Mouse (Mus musculus): Measurements from ENCODE around the gene Sdhaf2. TPM values are rescaled to one million over a fixed set of nuclear protein-coding genes. Genes with fewer than 3 reads are reported as not detected.

The Sdhaf2 gene
- polyA plus RNA-seq, 1 experiment from 2014 or later, result 61.9 TPM

DNA sequence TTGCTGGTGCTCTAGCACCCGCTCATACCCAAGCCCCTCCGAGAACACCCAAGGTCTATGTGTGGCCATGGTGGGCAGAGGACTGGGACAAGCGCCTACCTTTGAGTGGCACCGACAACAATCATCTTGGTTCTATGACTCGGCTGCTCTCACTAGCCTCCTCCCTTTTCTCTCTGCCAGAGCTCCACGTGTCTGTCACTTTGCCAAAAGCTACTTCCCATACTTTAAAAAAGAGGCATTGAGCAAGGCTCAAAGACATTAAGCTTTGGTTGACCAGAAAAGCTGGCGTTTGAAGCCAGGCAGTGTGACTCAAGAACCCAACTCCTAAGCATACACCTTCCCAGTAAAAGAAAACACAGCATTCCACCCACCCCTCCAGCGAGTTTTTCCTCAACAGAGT is 67.8 kb downstream of the Sdhaf2 start:
- H3K9ac ChIP-seq (ENCODE audit: low read length), result no peak overlapping the region
- peaks cover 89% of the 10 kb centered on the region for H3K27me3 ChIP-seq (replicated peaks; ENCODE audit: control insufficient read depth, insufficient read depth, low read length)
- H3K9me3 ChIP-seq (ENCODE audit: control insufficient read depth, low read length), result no peaks in the 10 kb centered on the region
- peak overlapping the region; percentile 48; the same call in 1 of the 2 replicates for H3K4me3 ChIP-seq (ENCODE audit: low read depth, low read length)
- DNase-seq (ENCODE audit: low spot score) (no peak), ATAC-seq (replicated peaks; ENCODE audit: low FRiP score, low TSS enrichment, low read depth) (no peak)
- peak overlapping the region; percentile 91 for H3K4me2 ChIP-seq (ENCODE audit: low read length)
- peaks cover 14% of the 10 kb centered on the region; the same call in 1 of the 2 replicates for H3K4me1 ChIP-seq (replicated peaks; ENCODE audit: control insufficient read depth, insufficient read depth, low read length)
- WGBS, result 22% methylated on average over 8 of the region's 8 CpGs
- H3K27ac ChIP-seq (ENCODE audit: low read depth), result no peak overlapping the region
- no peaks in the 10 kb centered on the region for H3K36me3 ChIP-seq (ENCODE audit: control insufficient read depth, insufficient read depth, low read length)

- ATAC-seq (replicated peaks; ENCODE audit: low FRiP score, low TSS enrichment, low read depth) (peak; percentile 87), DNase-seq (ENCODE audit: low spot score) (peak; percentile 87)
- Histone ChIP-seq H3K4me3 (ENCODE audit: low read depth, low read length) (peak overlapping the region; percentile 48), H3K9ac (ENCODE audit: low read length) (0 out of 2 replicates have a peak overlapping the region, but pooled peaks have one; percentile 10), H3K4me1 (replicated peaks; ENCODE audit: control insufficient read depth, insufficient read depth, low read length) (peaks cover 14% of the 10 kb centered on the region; the same call in 1 of the 2 replicates), H3K36me3 (ENCODE audit: control insufficient read depth, insufficient read depth, low read length) (no peaks in the 10 kb centered on the region), H3K27me3 (replicated peaks; ENCODE audit: control insufficient read depth, insufficient read depth, low read length) (peaks cover 89% of the 10 kb centered on the region), H3K9me3 (ENCODE audit: control insufficient read depth, low read length) (no peaks in the 10 kb centered on the region), H3K27ac (ENCODE audit: low read depth) (no peak overlapping the region), H3K4me2 (ENCODE audit: low read length) (peak overlapping the region; percentile 91)
- WGBS, result under 1% methylated on average over 30 of the region's 34 CpGs
Measured at GRCm38 (mm10) chr19:10457484-10457800, 68.5 kb downstream of the Sdhaf2 start.

- Histone ChIP-seq H3K4me3 (ENCODE audit: low read depth, low read length) (peak within 1 kb of the TSS; percentile 48), H3K4me1 (replicated peaks; ENCODE audit: control insufficient read depth, insufficient read depth, low read length) (peaks cover 14% of the 10 kb centered on the region; the same call in 1 of the 2 replicates), H3K36me3 (ENCODE audit: control insufficient read depth, insufficient read depth, low read length) (no peaks in the 10 kb centered on the region), H3K27me3 (replicated peaks; ENCODE audit: control insufficient read depth, insufficient read depth, low read length) (peaks cover 84% of the 10 kb centered on the region), H3K9me3 (ENCODE audit: control insufficient read depth, low read length) (no peaks in the 10 kb centered on the region), H3K4me2 (ENCODE audit: low read length) (peak within 1 kb of the TSS; percentile 91), H3K27ac (ENCODE audit: low read depth) (no peak within 1 kb of the TSS), H3K9ac (ENCODE audit: low read length) (peak within 1 kb of the TSS; percentile 10; the same call in 1 of the 2 replicates)
- DNase-seq (ENCODE audit: low spot score), result peak; percentile 86
- WGBS, result under 1% methylated on average over 86 of the region's 96 CpGs
- ATAC-seq (replicated peaks; ENCODE audit: low FRiP score, low TSS enrichment, low read depth), result peak; percentile 56
Measured at GRCm38 (mm10) chr19:10456752-10457483, 69.0 kb downstream of the Sdhaf2 start, which contains the start of gene Lrrc10b. Gene Lrrc10b, minus strand, starts transcription at chr19:10457473.

DNA sequence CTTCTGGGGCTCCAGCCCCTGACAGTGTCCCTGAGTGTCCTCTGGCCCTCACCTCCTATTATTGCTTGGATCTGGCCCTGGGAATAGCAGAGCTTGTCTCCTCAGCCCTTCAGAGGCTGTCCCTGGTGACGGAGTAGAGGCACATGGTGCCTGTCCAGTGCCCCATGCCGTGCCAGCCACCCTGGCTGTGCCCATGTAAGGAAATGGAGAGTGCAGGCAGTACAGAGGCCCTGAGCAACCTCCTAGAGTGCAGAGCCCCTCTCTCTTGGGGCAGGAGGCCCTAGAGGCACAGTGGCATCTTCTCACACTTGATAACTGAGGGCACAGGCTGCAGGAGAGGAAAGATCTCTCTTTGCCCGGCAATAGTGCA is 70.5 kb downstream of the Sdhaf2 start:
- H3K9me3 ChIP-seq (ENCODE audit: control insufficient read depth, low read length), result no peaks in the 10 kb centered on the region
- WGBS, result 75% methylated on average over 3 of the region's 3 CpGs
- no peak for DNase-seq (ENCODE audit: low spot score)
- no peak overlapping the region for H3K4me2 ChIP-seq (ENCODE audit: low read length)
- no peak overlapping the region for H3K27ac ChIP-seq (ENCODE audit: low read depth)
- H3K9ac ChIP-seq (ENCODE audit: low read length), result no peak overlapping the region
- no peaks in the 10 kb centered on the region for H3K36me3 ChIP-seq (ENCODE audit: control insufficient read depth, insufficient read depth, low read length)
- no peak for ATAC-seq (replicated peaks; ENCODE audit: low FRiP score, low TSS enrichment, low read depth)
- H3K27me3 ChIP-seq (replicated peaks; ENCODE audit: control insufficient read depth, insufficient read depth, low read length), result peaks cover 73% of the 10 kb centered on the region
- H3K4me3 ChIP-seq (ENCODE audit: low read depth, low read length), result no peak overlapping the region
- peaks cover 14% of the 10 kb centered on the region; the same call in 1 of the 2 replicates for H3K4me1 ChIP-seq (replicated peaks; ENCODE audit: control insufficient read depth, insufficient read depth, low read length)

DNA sequence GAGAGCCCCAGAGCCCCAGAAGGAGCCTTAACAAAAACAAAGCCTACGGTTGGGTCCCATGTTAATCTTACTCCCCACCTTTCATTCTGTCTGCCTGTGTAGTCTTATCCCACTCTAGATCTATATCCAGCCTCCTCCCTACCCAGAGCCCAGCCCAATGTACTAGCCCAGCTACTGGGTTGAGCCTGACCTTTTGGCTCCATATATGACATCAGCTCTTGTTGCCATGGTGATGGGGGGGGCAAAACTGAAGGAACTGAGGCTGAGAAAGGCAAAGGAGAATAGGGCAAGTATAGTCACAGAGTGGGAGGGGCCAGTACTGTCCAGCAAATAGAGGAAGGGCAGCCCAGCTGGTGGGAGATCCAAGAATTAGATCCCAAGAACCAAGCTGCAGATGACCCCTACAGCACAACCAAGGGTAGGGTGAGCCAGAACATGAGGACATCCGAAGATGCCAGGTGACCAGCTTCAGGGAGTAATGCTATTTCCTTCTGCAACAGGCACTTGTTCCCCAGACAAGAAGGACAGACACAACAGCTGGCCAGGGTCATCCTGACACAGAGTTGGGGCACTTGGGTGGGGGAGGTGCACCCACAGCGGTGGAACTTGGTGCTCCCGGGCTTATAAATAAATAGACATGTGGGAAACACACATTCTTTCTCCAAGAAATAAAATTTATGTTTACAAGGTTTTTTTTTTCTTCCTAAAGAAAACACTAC is 71.1 kb downstream of the Sdhaf2 start:
- peaks cover 14% of the 10 kb centered on the region; the same call in 1 of the 2 replicates for H3K4me1 ChIP-seq (replicated peaks; ENCODE audit: control insufficient read depth, insufficient read depth, low read length)
- ATAC-seq (replicated peaks; ENCODE audit: low FRiP score, low TSS enrichment, low read depth) (no peak), DNase-seq (ENCODE audit: low spot score) (no peak)
- H3K9me3 ChIP-seq (ENCODE audit: control insufficient read depth, low read length), result no peaks in the 10 kb centered on the region
- no peak overlapping the region for H3K4me2 ChIP-seq (ENCODE audit: low read length)
- no peak overlapping the region for H3K4me3 ChIP-seq (ENCODE audit: low read depth, low read length)
- H3K36me3 ChIP-seq (ENCODE audit: control insufficient read depth, insufficient read depth, low read length), result no peaks in the 10 kb centered on the region
- H3K27me3 ChIP-seq (replicated peaks; ENCODE audit: control insufficient read depth, insufficient read depth, low read length), result peaks cover 68% of the 10 kb centered on the region
- H3K27ac ChIP-seq (ENCODE audit: low read depth), result no peak overlapping the region
- WGBS, result 48% methylated on average over 4 of the region's 4 CpGs
- no peak overlapping the region for H3K9ac ChIP-seq (ENCODE audit: low read length)

Other genes starting within 250 kb of the Sdhaf2 start
- gene Dagla, start 221.3 kb downstream of the Sdhaf2 start, polyA plus RNA-seq (2014; fragmentation: Nextera tagmentation; extraction: Ambion mirVana), result 4.2 and 4.7 TPM in 2 replicates
- gene Syt7, start 137.1 kb downstream of the Sdhaf2 start, polyA plus RNA-seq (2014; fragmentation: Nextera tagmentation; extraction: Ambion mirVana), result 1.5 TPM in 2 replicates
- gene Lrrc10b, start 68.7 kb downstream of the Sdhaf2 start, polyA plus RNA-seq (2014; fragmentation: Nextera tagmentation; extraction: Ambion mirVana), result 0.35 and 0.60 TPM in 2 replicates
- gene Ppp1r32, start 43.2 kb downstream of the Sdhaf2 start, polyA plus RNA-seq (2014; fragmentation: Nextera tagmentation; extraction: Ambion mirVana), result 0.14 TPM in 1 of 2 replicates, not detected in the other
- gene Cpsf7, start 876 bp downstream of the Sdhaf2 start, polyA plus RNA-seq (2014; fragmentation: Nextera tagmentation; extraction: Ambion mirVana), result 51.0 and 55.1 TPM in 2 replicates
- 46.0 and 46.9 TPM in 2 replicates for gene Tmem216, start 30.1 kb upstream of the Sdhaf2 start, polyA plus RNA-seq (2014; fragmentation: Nextera tagmentation; extraction: Ambion mirVana)
- 18.0 and 19.4 TPM in 2 replicates for gene Cyb561a3, start 51.0 kb upstream of the Sdhaf2 start, polyA plus RNA-seq (2014; fragmentation: Nextera tagmentation; extraction: Ambion mirVana)
- 35.9 and 38.5 TPM in 2 replicates for gene Tmem138, start 51.2 kb upstream of the Sdhaf2 start, polyA plus RNA-seq (2014; fragmentation: Nextera tagmentation; extraction: Ambion mirVana)
- 324 and 358 TPM in 2 replicates for gene Ddb1, start 79.2 kb upstream of the Sdhaf2 start, polyA plus RNA-seq (2014; fragmentation: Nextera tagmentation; extraction: Ambion mirVana)
- 18.3 and 22.3 TPM in 2 replicates for gene Tkfc, start 79.5 kb upstream of the Sdhaf2 start, polyA plus RNA-seq (2014; fragmentation: Nextera tagmentation; extraction: Ambion mirVana)
- gene Vwce, start 108.1 kb upstream of the Sdhaf2 start, polyA plus RNA-seq (2014; fragmentation: Nextera tagmentation; extraction: Ambion mirVana), result 1.5 and 2.8 TPM in 2 replicates
- gene Pga5, start 151.9 kb upstream of the Sdhaf2 start, polyA plus RNA-seq (2014; fragmentation: Nextera tagmentation; extraction: Ambion mirVana), result 0.34 TPM in 1 of 2 replicates, not detected in the other
- 27.8 and 31.1 TPM in 2 replicates for gene Vps37c, start 162.6 kb upstream of the Sdhaf2 start, polyA plus RNA-seq (2014; fragmentation: Nextera tagmentation; extraction: Ambion mirVana)
- gene Cd5, start 212.9 kb upstream of the Sdhaf2 start, polyA plus RNA-seq (2014; fragmentation: Nextera tagmentation; extraction: Ambion mirVana), result 0.08 TPM in 1 of 2 replicates, not detected in the other

Measured in intestine, embryonic 14.5 days (tissue).